Mouse (Mus musculus) embryo, embryonic 10 days (tissue): ENCODE measurements around the gene Rerg.
A peak's percentile ranks its signal among the peaks of the same experiment; 100 is the strongest.

Source experiments
- DNase-seq: peaks from one replicate; pipeline ENCODE4 v3.0.0-alpha.2; 2015; ENCODE audit warnings: low spot score

The Rerg gene

DNA sequence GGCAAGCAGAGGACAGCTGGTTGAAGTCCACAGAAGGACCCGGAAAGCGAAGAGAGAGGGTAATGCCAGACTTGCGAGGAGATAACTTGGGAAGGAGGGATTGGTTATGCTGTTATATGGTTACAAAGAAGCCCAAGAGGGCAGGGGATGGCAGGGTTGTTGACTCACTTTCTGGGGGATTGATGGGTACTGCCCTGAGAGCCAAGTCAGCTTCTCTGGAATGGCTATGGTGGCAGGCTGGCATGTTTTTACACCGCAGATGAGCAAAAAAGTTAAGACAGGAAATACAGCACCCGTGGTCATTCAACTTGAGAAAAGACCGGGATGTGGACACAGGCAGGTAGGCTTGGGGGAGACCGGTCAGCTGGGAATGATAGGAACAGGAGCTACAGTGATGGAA, 7.8 kb downstream of the Rerg start:
- DNase-seq = no peak

DNA sequence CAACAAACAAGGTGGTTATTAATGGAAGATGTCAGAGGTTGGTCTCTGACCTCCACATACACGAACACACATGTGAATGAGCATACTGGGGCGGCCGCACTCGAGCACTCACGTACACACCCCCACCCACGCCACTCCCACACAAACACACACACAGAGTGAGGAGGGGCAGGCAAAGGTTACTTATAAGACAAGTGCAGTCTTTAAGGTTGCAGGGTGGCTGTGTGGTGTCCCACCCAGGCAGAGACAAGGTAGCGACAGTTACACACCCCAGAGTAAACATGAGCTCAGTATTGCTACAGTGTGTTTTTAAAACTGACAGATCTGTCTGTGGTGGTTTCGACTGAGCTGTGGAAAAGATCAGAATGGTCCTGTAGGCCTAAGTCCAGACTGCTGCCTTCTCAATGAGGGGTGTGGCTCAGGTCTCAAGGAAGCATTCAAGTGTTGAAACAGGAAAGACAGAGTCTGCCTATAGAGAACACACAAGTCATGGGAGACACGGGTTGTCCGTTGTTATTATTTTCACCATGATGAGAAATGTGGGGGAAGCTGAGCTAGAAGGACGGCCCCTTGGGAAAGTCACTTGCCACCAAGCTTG, 8.7 kb downstream of the Rerg start:
- no peak for DNase-seq

DNA sequence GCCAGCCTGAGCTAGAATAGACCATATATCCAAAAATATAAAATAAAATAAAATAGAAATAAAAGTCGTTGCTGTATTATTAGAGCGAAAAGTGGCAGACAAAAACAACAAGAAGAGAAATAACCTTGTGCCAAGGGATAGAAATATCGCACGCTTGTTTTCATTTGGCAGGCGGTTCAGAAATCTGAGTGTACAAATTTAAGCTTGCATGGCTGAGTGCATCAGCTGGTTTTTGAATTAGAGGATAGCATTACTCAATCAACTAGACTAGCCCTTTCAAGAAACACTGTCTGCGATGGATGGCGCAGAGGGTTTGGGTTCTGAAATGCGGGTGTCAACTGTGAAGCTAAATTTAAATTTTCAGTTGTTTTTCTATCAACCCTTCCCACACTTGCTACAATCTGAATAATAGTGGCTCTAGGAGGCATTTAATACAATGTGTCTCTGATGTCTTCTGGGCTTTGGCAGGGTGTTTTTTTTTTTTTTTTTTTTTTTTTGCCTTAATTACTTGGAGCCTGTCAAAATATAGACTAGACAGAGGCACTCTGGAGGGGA, 10.8 kb downstream of the Rerg start:
- DNase-seq = no peak

DNA sequence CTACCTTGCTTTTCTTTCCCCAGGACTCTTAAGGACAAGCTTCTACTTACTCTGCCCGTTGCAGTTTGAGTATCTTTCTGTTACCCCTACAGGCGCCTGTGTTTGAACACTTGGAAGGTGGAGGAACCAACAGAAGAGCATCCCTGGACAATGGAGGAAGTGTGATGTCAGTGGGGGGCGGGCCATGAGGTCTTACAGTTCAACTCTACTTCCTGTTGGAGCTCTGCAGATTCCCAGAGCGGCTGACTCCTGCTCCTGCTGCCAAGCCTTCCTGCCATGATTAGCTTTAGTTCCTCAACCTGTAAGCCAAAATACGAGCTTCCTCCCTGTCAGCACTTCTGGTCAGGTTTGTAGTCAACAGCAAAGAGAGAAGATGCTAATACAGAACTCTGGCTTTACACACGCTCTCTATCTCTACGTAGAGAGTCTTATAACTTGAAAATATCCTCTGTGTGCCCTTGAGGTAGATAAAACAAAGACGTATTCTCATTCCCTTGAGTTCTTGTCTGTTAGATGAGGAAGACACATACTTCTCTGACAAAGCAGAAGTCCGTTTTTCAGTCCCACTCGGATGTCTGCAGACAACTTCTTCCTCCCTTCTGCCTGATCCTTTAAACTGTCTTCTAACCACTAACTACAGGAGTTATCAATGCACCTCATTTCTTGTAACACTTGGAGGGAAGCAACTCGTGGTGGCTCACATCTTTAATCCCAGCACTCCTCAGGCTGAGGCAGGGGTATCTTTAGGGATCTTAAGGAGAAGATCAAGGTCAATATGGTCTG, 13.7 kb downstream of the Rerg start:
- no peak for DNase-seq

DNA sequence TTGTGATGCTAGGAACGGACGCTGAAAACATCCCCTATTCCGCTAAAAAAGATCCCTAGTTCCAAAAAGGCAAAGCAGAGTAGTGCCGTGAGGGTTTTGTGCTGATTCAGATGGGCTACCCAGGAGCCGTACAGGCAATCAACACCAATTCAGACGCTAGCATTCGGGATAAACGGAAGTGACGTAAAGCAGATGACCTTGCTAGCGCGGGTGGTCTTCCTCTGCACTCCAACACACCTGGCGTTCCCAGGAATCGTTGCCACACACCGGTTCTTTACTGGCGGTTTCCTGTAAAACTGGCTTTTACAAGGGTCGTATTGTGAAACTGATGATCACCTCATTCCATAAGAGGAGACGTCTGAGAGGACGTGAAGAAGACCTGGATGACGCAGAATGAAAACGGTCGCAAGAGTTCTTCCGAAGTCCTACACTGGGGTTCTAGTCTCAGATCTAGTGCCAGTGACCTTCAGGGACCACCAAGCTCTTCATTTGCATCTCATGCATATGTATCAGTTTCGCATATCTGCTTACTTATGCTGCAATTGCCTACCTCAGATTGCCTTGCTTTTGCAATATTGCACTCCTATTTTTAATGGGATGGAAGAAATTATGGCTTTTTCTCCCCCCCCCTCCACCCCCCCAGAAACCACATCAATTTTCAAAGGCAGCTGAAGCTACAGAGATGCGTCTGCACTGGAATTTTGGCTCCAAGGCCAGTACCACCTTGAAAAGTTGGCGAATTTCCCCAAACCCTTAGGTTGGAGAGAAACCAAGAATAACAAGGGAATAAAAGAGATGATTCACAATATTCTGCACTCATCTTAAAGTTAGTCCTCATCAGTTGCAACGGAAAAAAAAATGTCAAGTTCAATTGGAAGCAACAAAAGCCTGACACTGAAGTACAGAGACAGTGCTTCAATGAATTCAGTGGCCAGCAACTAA, 14.8 kb downstream of the Rerg start:
- no peak for DNase-seq

DNA sequence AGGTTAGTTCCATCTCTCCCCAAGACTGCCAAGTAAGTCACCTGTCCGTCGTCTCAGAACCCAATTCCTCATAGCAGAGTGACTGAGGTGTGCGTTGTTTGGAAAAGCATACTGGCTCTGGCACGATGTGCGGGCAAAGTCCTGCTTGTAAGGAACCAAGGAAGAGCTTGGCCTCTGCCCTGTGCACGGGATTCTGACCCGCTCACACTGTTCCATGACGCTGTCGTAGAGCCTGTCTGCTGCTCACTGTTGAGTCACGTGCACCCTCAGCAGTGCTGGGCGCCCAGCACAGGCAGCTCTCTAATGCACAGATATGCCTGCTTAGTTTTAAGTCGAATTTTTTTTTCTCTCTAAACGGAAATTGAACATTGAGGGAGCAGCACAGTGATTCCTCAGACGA, 17.3 kb downstream of the Rerg start:
- DNase-seq = no peak

DNA sequence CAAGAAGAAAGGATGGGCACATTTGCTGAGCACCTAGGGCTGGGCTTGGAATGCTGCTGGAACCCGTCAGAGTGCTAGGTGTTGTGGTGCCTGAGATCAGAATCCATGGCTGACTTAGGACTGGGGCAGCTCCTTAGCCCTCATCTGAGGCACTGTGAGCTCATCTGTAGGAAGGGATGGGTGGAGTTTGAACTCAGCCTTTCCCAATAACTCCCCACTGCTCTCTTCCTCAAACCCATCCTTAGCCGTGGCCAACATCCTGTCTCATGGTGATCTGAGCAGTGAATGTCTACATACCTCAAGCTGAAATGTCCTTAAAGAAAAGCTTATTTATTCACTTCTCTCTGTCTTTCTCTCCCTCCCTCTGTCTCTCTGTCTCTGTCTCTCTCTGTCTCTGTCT, 19.3 kb downstream of the Rerg start:
- no peak for DNase-seq

DNA sequence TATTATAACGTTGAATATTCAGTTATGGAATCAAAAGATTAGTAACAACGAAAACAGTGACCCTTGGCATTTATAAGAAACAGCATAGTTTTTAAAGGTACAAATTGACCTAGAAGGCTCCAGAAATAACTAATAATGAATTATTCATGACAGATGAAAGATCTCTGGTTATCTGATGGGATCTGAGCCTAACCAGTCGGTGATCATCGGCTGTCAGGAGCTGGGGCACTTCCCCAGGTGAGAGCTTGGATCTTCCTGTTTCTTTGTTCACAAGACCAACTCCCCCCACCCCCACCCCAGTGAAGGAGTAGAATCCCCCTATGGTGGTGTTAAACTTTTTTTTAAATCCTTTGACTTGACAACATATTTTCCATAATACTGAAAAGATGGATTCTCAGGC, 20.5 kb downstream of the Rerg start:
- no peak for DNase-seq

DNA sequence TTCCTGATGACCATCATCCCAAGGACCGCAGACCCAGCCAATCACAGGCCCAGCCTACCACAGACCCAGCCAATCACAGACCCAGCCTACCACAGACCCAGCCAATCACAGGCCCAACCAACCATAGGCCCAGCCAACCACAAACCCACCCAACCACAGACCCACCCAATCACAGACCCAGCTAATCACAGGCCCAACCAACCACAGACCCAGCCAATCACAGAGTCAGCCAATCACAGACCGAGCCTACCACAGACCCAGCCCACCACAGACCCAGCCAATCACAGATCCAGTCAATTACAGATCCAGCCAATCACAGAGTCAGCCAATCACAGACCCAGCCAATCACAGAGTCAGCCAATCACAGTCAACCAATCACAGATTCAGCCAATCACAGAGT, 23.4 kb downstream of the Rerg start:
- no peak for DNase-seq

DNA sequence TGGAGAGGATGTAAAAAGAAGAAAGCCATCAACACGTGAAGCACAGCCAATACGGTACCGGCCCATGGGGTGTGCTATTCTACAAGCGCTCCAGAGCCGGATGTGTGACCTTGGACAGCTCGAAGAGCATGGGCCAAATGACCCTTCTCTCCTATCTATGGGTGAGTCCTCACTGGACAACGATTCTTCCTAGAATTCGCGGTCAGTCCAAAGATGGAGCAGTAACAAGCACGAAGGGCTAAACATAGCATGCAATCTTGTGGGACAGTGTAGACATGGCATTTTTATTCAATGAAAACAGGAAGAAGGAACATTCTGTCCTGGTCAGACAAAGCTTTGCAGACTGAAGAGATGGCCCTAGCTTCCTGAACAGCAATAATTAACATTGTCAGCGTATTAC, 24.7 kb downstream of the Rerg start:
- DNase-seq = no peak

DNA sequence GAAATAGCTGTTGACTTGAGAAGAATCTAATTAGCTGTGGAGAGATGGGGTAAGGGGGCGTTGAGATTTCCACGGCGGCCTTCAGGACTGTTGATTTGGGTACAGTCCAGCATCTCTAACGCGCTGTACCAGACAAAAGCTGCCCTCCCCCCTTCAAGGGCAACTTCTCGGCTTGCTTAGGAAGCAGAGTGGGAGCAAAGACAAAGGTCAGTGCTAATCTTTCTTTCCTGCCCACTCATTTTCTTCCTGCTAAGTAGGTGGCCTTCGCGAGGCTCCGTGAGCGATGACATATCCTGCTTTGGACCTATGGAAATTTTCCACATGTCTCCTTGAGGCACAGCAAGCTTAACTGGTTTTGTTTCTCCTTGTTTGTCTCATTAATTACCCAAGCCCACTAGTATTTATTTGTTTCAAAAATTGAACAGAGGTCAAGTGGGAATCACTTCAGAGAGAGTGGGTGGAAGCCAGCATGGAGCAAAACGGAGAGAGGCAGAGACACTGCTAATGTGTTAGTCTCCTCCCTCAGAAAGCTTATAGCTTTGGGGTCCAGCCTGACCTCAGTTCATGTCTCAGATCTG, 25.2 kb downstream of the Rerg start:
- DNase-seq = no peak

DNA sequence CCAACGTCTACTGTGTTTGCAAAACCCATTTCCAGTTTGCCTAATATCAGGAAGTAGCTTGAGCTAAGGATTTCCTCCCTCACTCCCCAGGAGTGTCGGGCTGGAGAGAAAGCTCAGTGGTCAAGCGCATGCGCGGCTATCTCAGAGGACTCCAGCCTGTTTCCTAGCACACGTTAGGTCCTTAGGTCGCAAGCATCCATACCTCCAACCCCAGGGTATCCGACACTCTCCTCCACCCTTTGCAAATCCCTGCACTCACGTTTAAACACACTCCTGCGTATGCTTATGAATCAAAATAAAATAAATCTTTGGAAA, 25.8 kb downstream of the Rerg start:
- DNase-seq = no peak

DNA sequence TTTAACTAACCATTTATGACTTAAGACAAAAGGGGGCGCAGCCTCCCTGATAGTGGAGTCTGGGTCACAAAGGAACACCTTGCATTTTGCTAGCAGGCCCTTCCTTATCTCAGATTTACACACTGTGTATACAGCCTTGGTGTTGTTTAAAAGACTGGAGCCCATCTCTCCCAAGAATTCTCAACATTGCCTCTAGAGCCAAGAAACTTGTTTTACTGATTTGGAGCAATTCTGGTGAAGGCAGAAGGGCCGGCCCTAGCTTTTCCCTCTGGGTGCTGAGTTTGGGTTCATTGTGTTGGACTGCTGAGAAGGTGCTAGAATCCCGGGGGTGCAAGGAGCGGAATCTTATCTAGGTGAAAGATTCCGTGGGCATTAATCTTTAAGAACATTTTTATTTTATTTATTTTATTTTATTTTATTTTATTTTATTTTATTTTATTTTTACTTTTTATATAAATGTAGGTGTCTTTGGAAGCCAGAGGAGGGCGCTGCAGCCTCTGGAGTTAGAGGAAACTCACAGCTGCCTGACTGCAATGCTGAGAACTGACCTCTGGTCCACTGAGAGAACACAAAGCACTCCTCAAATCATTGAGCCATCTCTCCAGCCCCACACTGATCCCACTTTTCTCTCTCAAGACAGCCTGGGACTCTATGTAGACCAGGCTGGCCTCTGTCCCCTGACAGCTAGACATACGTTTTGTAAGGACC, 26.3 kb downstream of the Rerg start:
- DNase-seq = no peak

DNA sequence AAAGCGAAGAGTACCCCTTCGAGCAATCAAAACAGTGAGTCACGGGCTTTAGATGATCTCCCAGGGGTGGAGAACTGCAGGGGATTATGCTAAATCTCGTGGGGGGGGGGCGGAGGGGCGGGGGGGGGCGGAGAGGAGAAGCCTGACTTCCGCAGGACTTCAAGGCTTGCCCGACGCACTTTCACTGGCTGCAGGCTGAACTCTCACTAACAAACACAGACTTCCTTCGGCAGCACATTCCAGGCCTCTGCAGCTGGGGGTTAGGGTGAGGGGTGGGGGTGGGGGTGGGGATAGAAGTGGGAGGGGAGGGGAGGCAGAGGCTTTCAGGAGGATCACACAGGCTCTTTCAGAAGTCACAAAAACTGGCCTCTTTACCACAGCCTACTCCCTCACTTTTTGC, 27.5 kb downstream of the Rerg start:
- DNase-seq = peak; percentile 78

DNA sequence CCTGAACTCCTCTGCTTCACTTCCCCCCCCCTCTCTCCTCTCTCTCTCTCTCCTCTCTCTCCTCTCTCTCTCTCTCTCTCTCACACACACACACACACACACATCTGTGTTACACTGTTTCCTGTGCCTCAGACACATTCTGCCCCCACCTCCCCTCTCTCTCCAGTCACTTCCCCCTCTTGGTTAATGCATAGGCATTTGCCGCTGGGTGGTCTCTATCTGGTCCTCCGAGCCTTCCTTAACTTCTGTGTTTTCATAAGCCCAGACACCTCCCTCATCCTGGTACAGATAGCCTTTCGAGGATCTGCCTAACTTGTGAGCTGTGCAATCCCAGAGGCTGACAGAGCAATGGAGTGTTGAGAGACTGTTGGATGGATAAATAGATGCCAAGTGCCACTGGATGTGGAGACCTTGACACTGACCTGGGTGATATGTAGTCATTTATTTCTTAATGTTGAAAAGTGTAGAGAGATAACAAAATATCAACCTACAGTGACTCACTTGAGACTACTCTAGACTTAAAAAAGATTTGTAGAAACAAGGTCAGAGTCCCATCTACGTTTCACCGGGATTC, 29.0 kb downstream of the Rerg start:
- no peak for DNase-seq

DNA sequence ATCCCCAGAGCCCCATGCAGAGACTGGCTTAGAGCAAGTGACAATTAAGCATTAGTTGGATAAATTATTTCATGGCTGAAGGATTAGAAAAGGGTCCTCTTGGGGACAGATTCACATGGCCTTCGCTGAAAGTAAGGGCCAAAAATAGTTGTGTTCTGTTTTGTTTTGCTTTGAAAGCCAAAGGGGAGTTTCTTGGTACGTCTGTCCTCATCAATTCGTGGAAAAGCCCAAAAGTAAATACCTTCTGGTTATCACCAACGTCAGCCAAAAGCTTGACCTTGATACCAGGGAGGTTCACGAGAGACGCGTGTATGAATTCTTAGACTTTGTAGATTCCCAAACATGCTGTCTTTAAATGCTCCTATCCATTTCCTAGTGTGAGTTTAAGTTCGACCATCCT, 31.5 kb downstream of the Rerg start:
- DNase-seq = no peak

DNA sequence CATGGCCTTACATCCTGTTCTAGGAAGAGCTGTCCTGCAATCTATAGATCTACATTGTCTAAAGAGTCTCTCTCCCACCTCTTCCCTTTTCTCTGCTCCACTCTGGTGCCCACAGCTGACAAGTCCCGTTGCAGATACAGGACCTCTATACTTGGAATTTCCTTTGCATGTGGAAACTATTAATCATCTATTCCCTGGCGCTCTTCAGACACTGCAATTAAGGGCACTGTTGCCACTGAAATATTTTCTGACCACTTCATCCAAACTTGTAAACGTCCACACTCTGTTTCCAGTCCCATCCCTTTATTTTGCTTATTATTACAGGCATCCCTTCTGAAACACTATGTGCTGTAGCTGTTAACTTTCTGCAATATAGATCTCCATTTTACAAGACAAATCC, 31.9 kb downstream of the Rerg start:
- DNase-seq = no peak

DNA sequence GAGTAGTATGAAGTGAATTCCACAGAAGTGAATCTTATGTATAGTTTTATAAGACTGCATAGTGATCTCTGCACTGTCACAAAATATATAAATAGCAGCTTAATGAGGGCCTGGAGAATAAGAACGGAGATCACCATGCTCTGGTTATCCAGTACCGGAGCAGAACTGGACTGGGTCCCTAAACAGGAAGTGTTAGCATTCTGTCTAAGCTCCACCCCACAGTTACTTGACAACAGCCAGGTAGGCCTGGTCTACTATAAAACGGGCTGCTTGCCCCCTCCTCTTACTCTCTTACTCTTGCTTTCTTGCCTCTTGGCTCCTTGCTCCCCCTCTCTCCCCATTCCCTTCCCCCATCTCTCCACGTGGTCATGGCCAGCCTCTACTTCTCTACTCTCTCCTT, 33.9 kb downstream of the Rerg start:
- no peak for DNase-seq

DNA sequence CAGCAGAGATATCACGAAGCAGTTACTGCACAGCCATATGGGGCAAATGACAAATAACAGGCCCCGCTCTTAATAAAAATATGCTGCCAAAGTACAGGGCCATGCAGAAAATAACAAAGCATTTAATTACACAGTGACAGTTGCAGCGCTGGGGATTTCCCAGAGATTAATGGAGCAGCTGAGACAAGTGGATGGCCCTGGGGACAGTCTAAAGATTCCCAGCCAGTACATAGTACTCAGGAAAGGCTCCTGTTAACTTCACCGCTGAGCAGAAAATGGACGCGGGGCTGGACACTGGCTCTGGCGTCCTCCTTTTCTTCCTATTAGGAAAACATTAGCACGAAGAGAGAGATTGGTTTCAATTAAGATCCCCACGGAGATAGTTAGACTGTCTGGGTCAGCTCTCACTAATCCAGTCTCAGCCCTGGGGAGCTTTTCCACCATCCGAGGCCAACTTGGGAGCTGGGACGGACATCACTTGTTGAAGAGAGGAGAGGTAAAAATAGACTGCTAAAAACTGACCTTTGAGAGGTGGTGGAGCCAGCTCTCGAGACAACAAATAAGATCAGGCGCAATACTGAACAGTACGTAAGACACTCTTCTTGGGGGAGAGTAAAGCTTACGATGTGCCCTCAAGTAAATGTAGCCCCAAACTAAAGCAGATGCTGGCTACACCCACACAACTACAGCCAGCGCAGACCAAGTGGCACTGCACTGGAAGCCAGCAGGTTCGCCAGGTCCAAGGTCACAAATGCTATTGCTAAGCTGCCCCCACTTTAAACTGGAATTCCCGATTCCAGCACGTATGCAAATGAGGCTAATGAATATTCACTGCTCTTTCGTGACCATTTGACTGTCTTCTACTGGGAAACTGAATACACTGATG, 34.5 kb downstream of the Rerg start:
- DNase-seq = no peak

DNA sequence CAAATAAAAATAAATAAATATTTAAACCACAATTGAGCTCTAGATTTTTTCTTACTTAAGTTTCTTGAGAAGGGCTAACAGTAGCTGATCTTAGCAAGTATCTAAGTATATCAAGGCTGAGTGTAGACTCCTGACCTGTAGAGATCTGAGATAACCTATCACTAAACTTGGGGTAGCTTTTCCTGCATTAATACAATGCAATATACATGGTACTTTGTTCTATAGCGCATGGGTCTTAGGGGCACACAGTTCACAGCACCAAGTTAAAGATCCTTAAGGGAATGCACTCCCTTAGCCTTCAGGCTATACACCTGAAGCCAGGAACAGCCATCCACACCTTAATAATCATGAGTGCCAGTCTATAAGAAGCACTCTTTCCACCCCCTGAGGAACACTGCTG, 38.5 kb downstream of the Rerg start:
- DNase-seq = no peak
